Mouse (Mus musculus): ENCODE data around the gene Myo18a.

- TF ChIP-seq CTCF (IDR thresholded peaks at IDR 0.05; ENCODE audit: insufficient read depth, low read length) (no peak), POLR2A (IDR thresholded peaks at IDR 0.05; ENCODE audit: borderline replicate concordance, extremely low read depth, low read depth, low read length) (no peak)
These were observed 127.7 kb downstream of the Myo18a start for GRCm38 (mm10) chr11:77890648-77891258.

Data from lung, adult 2 months (tissue).